13 mouse cellular contexts compared by ENCODE assay signal in genomic region chr5:15549134-15549533, GRCm38 (mm10). TPM values are rescaled to one million over a fixed set of nuclear protein-coding genes. Genes with fewer than 3 reads are reported as not detected.
"Had no signal": no experiment of that assay in that cellular context is flagged by ENCODE, and none has a peak within 500 bp of the region (broad histone marks: within the 10 kb centered on the region; RNA-seq: fewer than 3 reads in every experiment).

No protein-coding gene starts in this region.

RNA-seq across cellular contexts. Expression of gene Gm21190, which starts 20.1 kb away (rescaled TPM):
- polyA plus RNA-seq: kidney, embryonic 15.5 days; limb, embryonic 13.5 days; liver, adult 2 months; liver, embryonic 13.5 days; liver, embryonic 16.5 days; lung, embryonic 14.5 days; midbrain, embryonic 12.5 days; midbrain, embryonic 15.5 days; neural tube, embryonic 11.5 days; neural tube, embryonic 14.5 days; stomach, embryonic 14.5 days; stomach, postnatal 0 days; thymus, adult 2 months had no signal

RNA-seq across cellular contexts. Expression of gene Gm21083, which starts 28.0 kb away (rescaled TPM):
- polyA plus RNA-seq: kidney, embryonic 15.5 days; liver, adult 2 months; liver, embryonic 13.5 days; liver, embryonic 16.5 days; lung, embryonic 14.5 days; midbrain, embryonic 12.5 days; midbrain, embryonic 15.5 days; neural tube, embryonic 11.5 days; neural tube, embryonic 14.5 days; stomach, embryonic 14.5 days; stomach, postnatal 0 days; thymus, adult 2 months had no signal
